Mouse (Mus musculus): ENCODE measurements around the gene Dyrk1b. TPM values are rescaled to one million over a fixed set of nuclear protein-coding genes. Genes with fewer than 3 reads are reported as not detected.

Gene Dyrk1b
- polyA plus RNA-seq, 1 experiment from 2014 or later, result 20.1 TPM

- Histone ChIP-seq H3K9ac (ENCODE audit: low read length) (no peak overlapping the region), H3K27me3 (ENCODE audit: control insufficient read depth, insufficient read depth, low read length) (no peaks in the 10 kb centered on the region), H3K27ac (replicated peaks; ENCODE audit: low read depth, low read length) (no peak overlapping the region), H3K4me1 (ENCODE audit: control insufficient read depth, insufficient read depth, low read length) (no peaks in the 10 kb centered on the region), H3K4me3 (ENCODE audit: low read depth, low read length) (no peak overlapping the region), H3K4me2 (ENCODE audit: low read depth, severe bottlenecking) (no peak overlapping the region), H3K36me3 (ENCODE audit: control insufficient read depth, insufficient read depth, low read length) (no peaks in the 10 kb centered on the region), H3K9me3 (ENCODE audit: control insufficient read depth, low read length) (no peaks in the 10 kb centered on the region)
- ATAC-seq (ENCODE audit: insufficient number of reproducible peaks, low FRiP score, low TSS enrichment, low read depth) (no peak), DNase-seq (ENCODE audit: low spot score) (no peak)
- WGBS, result 54% methylated on average over 9 of the region's 9 CpGs
These were observed 18.0 kb upstream of the Dyrk1b start for GRCm38 (mm10) chr7:28161163-28161749.

DNA sequence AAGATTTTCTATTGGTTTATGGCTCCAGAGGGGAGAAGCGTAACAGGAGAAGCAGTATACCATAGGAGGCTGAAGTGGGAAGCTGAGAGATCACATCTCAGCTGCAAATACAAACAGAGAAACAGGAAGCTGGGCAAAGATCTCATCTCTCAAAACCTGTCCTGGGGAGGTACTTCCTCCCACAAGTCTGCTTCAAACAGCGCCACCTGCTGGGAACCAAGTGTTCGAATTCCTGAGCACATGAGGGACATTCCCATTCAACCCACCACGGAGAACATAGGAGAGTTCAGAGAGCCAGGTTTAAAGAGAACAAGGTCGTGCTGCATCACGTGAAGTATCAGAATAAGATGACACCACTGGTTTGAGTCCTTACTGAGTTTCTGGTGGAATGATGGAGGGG lies 13.9 kb upstream of the Dyrk1b start:
- WGBS, result 77% methylated on average over 6 of the region's 6 CpGs
- no peak overlapping the region for H3K4me3 ChIP-seq (ENCODE audit: low read depth, low read length)
- H3K27me3 ChIP-seq (ENCODE audit: control insufficient read depth, insufficient read depth, low read length), result no peaks in the 10 kb centered on the region
- H3K9me3 ChIP-seq (ENCODE audit: control insufficient read depth, low read length), result no peaks in the 10 kb centered on the region
- no peak for ATAC-seq (ENCODE audit: insufficient number of reproducible peaks, low FRiP score, low TSS enrichment, low read depth)
- H3K4me2 ChIP-seq (ENCODE audit: low read depth, severe bottlenecking), result no peak overlapping the region
- DNase-seq (ENCODE audit: low spot score), result no peak
- no peak overlapping the region for H3K27ac ChIP-seq (replicated peaks; ENCODE audit: low read depth, low read length)
- H3K4me1 ChIP-seq (ENCODE audit: control insufficient read depth, insufficient read depth, low read length), result peaks cover 7% of the 10 kb centered on the region
- H3K9ac ChIP-seq (ENCODE audit: low read length), result no peak overlapping the region
- no peaks in the 10 kb centered on the region for H3K36me3 ChIP-seq (ENCODE audit: control insufficient read depth, insufficient read depth, low read length)

DNA sequence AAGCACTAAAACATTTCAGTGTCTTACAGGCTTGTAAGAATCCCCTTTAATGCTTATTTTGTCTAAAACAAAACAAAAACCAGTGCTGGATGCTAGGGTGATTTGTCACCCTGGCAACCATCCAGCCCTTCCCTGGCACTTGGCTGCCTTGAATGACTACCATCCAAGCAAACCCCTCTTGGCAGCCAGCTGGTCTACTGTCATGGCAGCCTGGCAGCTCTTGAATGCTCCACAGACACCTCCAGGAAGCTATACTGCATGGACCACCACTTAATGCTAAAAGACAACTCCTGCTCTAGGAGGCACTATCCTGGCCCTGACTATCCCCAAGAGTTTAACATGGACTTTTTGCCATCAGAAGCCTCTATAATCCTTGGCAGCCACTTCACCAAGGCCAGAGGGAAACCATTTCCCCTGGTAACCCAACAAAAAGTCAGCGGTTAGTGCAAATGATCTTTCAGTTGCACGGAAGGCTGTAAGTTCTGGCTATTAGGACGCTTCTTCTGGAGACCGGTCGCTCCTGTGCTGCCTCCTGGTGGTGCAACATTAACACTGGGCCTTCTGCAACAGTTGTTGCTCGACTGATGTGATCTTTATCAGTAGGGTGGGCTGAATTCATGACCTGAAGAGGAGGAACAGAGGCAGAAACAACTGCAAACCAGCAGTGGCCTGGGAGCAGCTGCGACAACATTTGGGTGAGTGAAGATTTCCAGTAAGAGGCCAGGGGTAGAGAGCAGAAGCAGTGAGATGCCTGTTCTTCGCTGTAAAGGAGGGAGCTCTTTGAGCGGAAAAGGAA lies 10.8 kb upstream of the Dyrk1b start:
- Histone ChIP-seq H3K4me2 (ENCODE audit: low read depth, severe bottlenecking) (peak overlapping the region; percentile 87), H3K4me1 (ENCODE audit: control insufficient read depth, insufficient read depth, low read length) (peaks cover 13% of the 10 kb centered on the region), H3K4me3 (ENCODE audit: low read depth, low read length) (peak overlapping the region; percentile 66), H3K27ac (replicated peaks; ENCODE audit: low read depth, low read length) (no peak overlapping the region), H3K9me3 (ENCODE audit: control insufficient read depth, low read length) (no peaks in the 10 kb centered on the region), H3K27me3 (ENCODE audit: control insufficient read depth, insufficient read depth, low read length) (no peaks in the 10 kb centered on the region), H3K9ac (ENCODE audit: low read length) (peak overlapping the region; percentile 66), H3K36me3 (ENCODE audit: control insufficient read depth, insufficient read depth, low read length) (no peaks in the 10 kb centered on the region)
- ATAC-seq (ENCODE audit: insufficient number of reproducible peaks, low FRiP score, low TSS enrichment, low read depth) (no peak), DNase-seq (ENCODE audit: low spot score) (peak; percentile 77)
- WGBS, result 13% methylated on average over 9 of the region's 9 CpGs

- WGBS, result under 1% methylated on average over 80 of the region's 80 CpGs
- DNase-seq (ENCODE audit: low spot score) (peak; percentile 95), ATAC-seq (ENCODE audit: insufficient number of reproducible peaks, low FRiP score, low TSS enrichment, low read depth) (peak; percentile 83)
- H3K27me3 ChIP-seq (ENCODE audit: control insufficient read depth, insufficient read depth, low read length), result no peaks in the 10 kb centered on the region
- peak within 1 kb of the TSS; percentile 66 for H3K9ac ChIP-seq (ENCODE audit: low read length)
- H3K4me1 ChIP-seq (ENCODE audit: control insufficient read depth, insufficient read depth, low read length), result peaks cover 13% of the 10 kb centered on the region
- peak within 1 kb of the TSS; percentile 66 for H3K4me3 ChIP-seq (ENCODE audit: low read depth, low read length)
- no peaks in the 10 kb centered on the region; the same call in 1 of the 2 replicates for H3K36me3 ChIP-seq (ENCODE audit: control insufficient read depth, insufficient read depth, low read length)
- H3K4me2 ChIP-seq (ENCODE audit: low read depth, severe bottlenecking), result peak within 1 kb of the TSS; percentile 87
- peak within 1 kb of the TSS; percentile 48 for H3K27ac ChIP-seq (replicated peaks; ENCODE audit: low read depth, low read length)
- H3K9me3 ChIP-seq (ENCODE audit: control insufficient read depth, low read length), result no peaks in the 10 kb centered on the region
These were observed 9.5 kb upstream of the Dyrk1b start, which contains the start of gene Fbl for GRCm38 (mm10) chr7:28169489-28170422. Gene Fbl, plus strand, starts transcription at chr7:28169710.

- peaks cover 9% of the 10 kb centered on the region for H3K4me1 ChIP-seq (ENCODE audit: control insufficient read depth, insufficient read depth, low read length)
- H3K9ac ChIP-seq (ENCODE audit: low read length), result no peak overlapping the region
- 87% methylated on average over 4 of the region's 4 CpGs for WGBS
- no peak overlapping the region for H3K4me3 ChIP-seq (ENCODE audit: low read depth, low read length)
- H3K27me3 ChIP-seq (ENCODE audit: control insufficient read depth, insufficient read depth, low read length), result no peaks in the 10 kb centered on the region
- peaks cover 5% of the 10 kb centered on the region; the same call in 1 of the 2 replicates for H3K36me3 ChIP-seq (ENCODE audit: control insufficient read depth, insufficient read depth, low read length)
- H3K27ac ChIP-seq (replicated peaks; ENCODE audit: low read depth, low read length), result no peak overlapping the region
- no peaks in the 10 kb centered on the region for H3K9me3 ChIP-seq (ENCODE audit: control insufficient read depth, low read length)
- ATAC-seq (ENCODE audit: insufficient number of reproducible peaks, low FRiP score, low TSS enrichment, low read depth) (no peak), DNase-seq (ENCODE audit: low spot score) (no peak)
- H3K4me2 ChIP-seq (ENCODE audit: low read depth, severe bottlenecking), result no peak overlapping the region
These were observed 3.9 kb upstream of the Dyrk1b start for GRCm38 (mm10) chr7:28175358-28175757.

- Histone ChIP-seq H3K4me1 (ENCODE audit: control insufficient read depth, insufficient read depth, low read length) (peaks cover 6% of the 10 kb centered on the region; the same call in 1 of the 2 replicates), H3K9ac (ENCODE audit: low read length) (peak overlapping the region; percentile 95), H3K36me3 (ENCODE audit: control insufficient read depth, insufficient read depth, low read length) (peaks cover 36% of the 10 kb centered on the region), H3K9me3 (ENCODE audit: control insufficient read depth, low read length) (no peaks in the 10 kb centered on the region), H3K4me3 (ENCODE audit: low read depth, low read length) (peak overlapping the region; percentile 95), H3K27ac (replicated peaks; ENCODE audit: low read depth, low read length) (peak overlapping the region; percentile 91), H3K4me2 (ENCODE audit: low read depth, severe bottlenecking) (peak overlapping the region; percentile 90), H3K27me3 (ENCODE audit: control insufficient read depth, insufficient read depth, low read length) (no peaks in the 10 kb centered on the region)
- WGBS, result under 1% methylated on average over 40 of the region's 56 CpGs
- ATAC-seq (ENCODE audit: insufficient number of reproducible peaks, low FRiP score, low TSS enrichment, low read depth) (peak; percentile 95), DNase-seq (ENCODE audit: low spot score) (peak; percentile 92)
These were observed 590 bp downstream of the Dyrk1b start for GRCm38 (mm10) chr7:28179741-28180377.

GRCm38 (mm10) chr7:28180890-28181289 lies 1.6 kb downstream of the Dyrk1b start:
- ATAC-seq (ENCODE audit: insufficient number of reproducible peaks, low FRiP score, low TSS enrichment, low read depth) (no peak), DNase-seq (ENCODE audit: low spot score) (no peak)
- peaks cover 6% of the 10 kb centered on the region; the same call in 1 of the 2 replicates for H3K4me1 ChIP-seq (ENCODE audit: control insufficient read depth, insufficient read depth, low read length)
- peak overlapping the region; percentile 95; the same call in 1 of the 2 replicates for H3K4me3 ChIP-seq (ENCODE audit: low read depth, low read length)
- WGBS, result 95% methylated on average over 5 of the region's 5 CpGs
- no peak overlapping the region for H3K27ac ChIP-seq (replicated peaks; ENCODE audit: low read depth, low read length)
- H3K9ac ChIP-seq (ENCODE audit: low read length), result no peak overlapping the region; the same call in 1 of the 2 replicates
- H3K9me3 ChIP-seq (ENCODE audit: control insufficient read depth, low read length), result no peaks in the 10 kb centered on the region
- no peaks in the 10 kb centered on the region for H3K27me3 ChIP-seq (ENCODE audit: control insufficient read depth, insufficient read depth, low read length)
- H3K36me3 ChIP-seq (ENCODE audit: control insufficient read depth, insufficient read depth, low read length), result peaks cover 46% of the 10 kb centered on the region
- H3K4me2 ChIP-seq (ENCODE audit: low read depth, severe bottlenecking), result peak overlapping the region; percentile 90
